Mouse (Mus musculus) duodenum, adult 2 months (tissue): Measurements from ENCODE around the gene Slc30a7. TPM values are rescaled to one million over a fixed set of nuclear protein-coding genes. Genes with fewer than 3 reads are reported as not detected.

Source experiments
- polyA plus RNA-seq: library from polyadenylated mRNA; depleted of rRNA; stranded (reverse); fragments of >200 nt; gene quantifications from 2 replicates; pipeline ENCODE4 v1.2.3, GENCODE M21; 2012; ENCODE audit warnings: low replicate concordance; rRNA removed

The Slc30a7 gene
- 6.5 and 7.8 TPM in 2 replicates for polyA plus RNA-seq

DNA sequence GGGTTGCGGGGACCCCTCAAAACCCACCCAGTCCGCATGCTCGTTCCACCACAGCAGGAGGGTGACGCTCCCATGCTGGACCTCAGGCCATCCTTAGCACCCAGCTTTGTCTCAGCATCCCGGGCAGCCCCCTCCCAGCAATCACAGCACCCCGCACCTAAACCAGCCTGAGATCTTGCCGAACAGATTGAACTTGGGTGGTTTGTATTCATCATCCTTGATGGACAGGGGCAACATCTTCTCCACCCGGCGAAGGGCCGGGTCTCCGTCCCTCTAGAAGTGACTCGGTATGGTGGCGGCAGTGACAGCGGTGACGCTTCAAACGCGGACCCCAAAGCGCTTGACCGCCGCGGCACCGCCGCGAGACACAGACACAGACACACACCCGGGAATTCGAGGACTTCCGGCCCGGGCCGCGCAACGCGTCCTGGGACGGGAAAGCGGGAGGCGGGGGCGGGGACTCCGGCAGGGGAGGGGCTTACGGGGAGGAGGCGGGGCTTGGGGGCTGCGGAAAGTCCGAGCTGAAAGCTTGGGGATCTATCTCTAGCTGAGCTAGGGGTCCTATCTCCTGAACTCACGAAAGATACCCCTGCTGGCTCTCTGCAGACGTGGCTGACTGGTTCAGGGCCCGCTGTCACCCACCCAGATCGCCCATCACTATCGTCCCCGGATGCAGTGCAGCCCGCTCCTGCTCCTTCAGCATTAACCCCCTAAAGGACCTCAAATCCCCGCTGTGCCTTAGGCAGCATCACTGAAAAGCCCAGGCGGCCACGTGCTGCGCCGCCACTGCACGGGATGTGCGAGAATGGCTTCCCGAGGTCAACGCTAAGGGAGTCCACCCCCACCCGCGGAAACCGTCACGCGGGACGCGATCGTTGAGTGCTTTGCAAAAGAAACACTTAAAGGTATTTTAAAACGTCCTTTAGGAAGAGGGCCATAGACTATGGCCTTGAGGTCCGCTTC lies at the start of gene Slc30a7, which contains the start of gene Extl2:
Slc30a7 (minus strand) TSS at position 429 of the 963 bp plus-strand sequence.
Extl2 (plus strand) TSS at position 485 of the 963 bp plus-strand sequence.

Other genes starting within 250 kb of the Slc30a7 start
- gene Dph5, start 119.6 kb downstream of the Slc30a7 start, polyA plus RNA-seq, result 0.49 and 1.4 TPM in 2 replicates
- 2.1 and 9.7 TPM in 2 replicates for gene Extl2, start 56 bp upstream of the Slc30a7 start, polyA plus RNA-seq
- gene Vcam1, start 122.3 kb upstream of the Slc30a7 start, polyA plus RNA-seq, result 0.49 and 0.55 TPM in 2 replicates
- gene Gpr88, start 246.1 kb upstream of the Slc30a7 start, polyA plus RNA-seq, result 0.39 and 1.3 TPM in 2 replicates